Comparison of ENCODE assay signal across 22 mouse cellular contexts in the genomic region with DNA sequence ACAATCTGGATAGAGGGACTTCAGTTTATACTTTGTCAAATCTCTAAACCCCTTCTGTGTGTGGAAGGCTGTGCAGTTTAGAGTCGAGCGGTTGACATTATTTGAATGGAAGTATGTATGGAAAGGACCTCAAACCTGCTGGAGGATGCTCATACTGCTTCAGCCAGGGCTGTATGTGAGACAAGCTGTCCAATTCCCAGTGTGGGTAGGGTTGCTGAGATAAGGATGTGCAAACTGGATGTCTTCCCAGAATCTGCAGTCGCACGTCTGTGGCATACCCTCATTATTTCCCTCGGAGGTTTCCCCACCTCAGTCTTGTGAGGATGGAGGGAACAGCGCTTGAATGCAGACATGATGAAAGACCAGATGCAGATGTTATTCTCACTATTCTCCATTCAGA. TPM values are rescaled to one million over a fixed set of nuclear protein-coding genes. Genes with fewer than 3 reads are reported as not detected.
DNase-seq lines count a peak whose midpoint lies in the region; ATAC-seq and TF ChIP-seq lines count a peak whose summit lies in the region.
"Had no signal": no experiment of that assay in that cellular context is flagged by ENCODE, and none has a peak within 500 bp of the region (broad histone marks: within the 10 kb centered on the region; RNA-seq: fewer than 3 reads in every experiment).

No protein-coding gene starts in this region.

- H3K27me3 ChIP-seq in forebrain, embryonic 16.5 days (replicated peaks; ENCODE audit: control insufficient read depth, insufficient read depth, low read length), result no peaks in the 10 kb centered on the region
- no peaks in the 10 kb centered on the region for H3K27me3 ChIP-seq in forebrain, embryonic 11.5 days (ENCODE audit: control insufficient read depth, insufficient read depth, low read length)
- no peaks in the 10 kb centered on the region for H3K27me3 ChIP-seq in hindbrain, embryonic 16.5 days (replicated peaks; ENCODE audit: control insufficient read depth, insufficient read depth, low read length)
- H3K27me3 ChIP-seq in hindbrain, embryonic 14.5 days (ENCODE audit: control insufficient read depth, insufficient read depth, low read length), result no peaks in the 10 kb centered on the region
- no peaks in the 10 kb centered on the region for H3K27me3 ChIP-seq in midbrain, embryonic 11.5 days (ENCODE audit: control insufficient read depth, insufficient read depth, low read length)
- no peaks in the 10 kb centered on the region for H3K27me3 ChIP-seq in midbrain, embryonic 15.5 days (replicated peaks)
- H3K27me3 ChIP-seq: CH12.LX; embryonic facial prominence, embryonic 12.5 days; forebrain, embryonic 13.5 days; heart, embryonic 15.5 days; hindbrain, embryonic 15.5 days had no signal

- WGBS in forebrain, embryonic 16.5 days, result 60% methylated on average over 6 of the region's 6 CpGs
- 92% methylated on average over 6 of the region's 6 CpGs for WGBS in forebrain, embryonic 11.5 days
- WGBS in hindbrain, embryonic 16.5 days, result 53% methylated on average over 6 of the region's 6 CpGs
- WGBS in hindbrain, embryonic 14.5 days, result 75% methylated on average over 6 of the region's 6 CpGs
- WGBS in midbrain, embryonic 11.5 days, result 92% methylated on average over 6 of the region's 6 CpGs
- WGBS in midbrain, embryonic 15.5 days, result 77% methylated on average over 6 of the region's 6 CpGs

- no peak for TF ChIP-seq CTCF in brain, embryonic 14.5 days (IDR thresholded peaks at IDR 0.05; ENCODE audit: borderline replicate concordance, extremely low read depth, insufficient read depth, insufficient read length)

- TF ChIP-seq POLR2A in brain, embryonic 14.5 days (IDR thresholded peaks at IDR 0.05; ENCODE audit: borderline replicate concordance, extremely low read depth, insufficient read depth, insufficient read length, poor library complexity, severe bottlenecking), result no peak

- no peak overlapping the region for H3K4me3 ChIP-seq in forebrain, embryonic 16.5 days (replicated peaks; ENCODE audit: low read length)
- H3K4me3 ChIP-seq in forebrain, embryonic 11.5 days (ENCODE audit: low read depth, low read length), result no peak overlapping the region
- H3K4me3 ChIP-seq in hindbrain, embryonic 16.5 days (ENCODE audit: low read length), result no peak overlapping the region
- H3K4me3 ChIP-seq in hindbrain, embryonic 14.5 days (replicated peaks; ENCODE audit: low read length), result no peak overlapping the region
- H3K4me3 ChIP-seq in midbrain, embryonic 11.5 days (ENCODE audit: low read depth, low read length), result no peak overlapping the region
- no peak overlapping the region for H3K4me3 ChIP-seq in midbrain, embryonic 15.5 days
- H3K4me3 ChIP-seq: embryonic facial prominence, embryonic 12.5 days; forebrain, embryonic 13.5 days; heart, embryonic 15.5 days; hindbrain, embryonic 15.5 days had no signal

- H3K4me1 ChIP-seq in forebrain, embryonic 16.5 days (replicated peaks; ENCODE audit: control insufficient read depth, insufficient read depth, low read length), result no peaks in the 10 kb centered on the region
- no peaks in the 10 kb centered on the region for H3K4me1 ChIP-seq in forebrain, embryonic 11.5 days (replicated peaks; ENCODE audit: control insufficient read depth, insufficient read depth, low read length)
- H3K4me1 ChIP-seq in hindbrain, embryonic 16.5 days (ENCODE audit: control insufficient read depth, insufficient read depth, low read depth, low read length), result no peaks in the 10 kb centered on the region
- no peaks in the 10 kb centered on the region for H3K4me1 ChIP-seq in hindbrain, embryonic 14.5 days (replicated peaks; ENCODE audit: control insufficient read depth, insufficient read depth, low read length)
- no peaks in the 10 kb centered on the region for H3K4me1 ChIP-seq in midbrain, embryonic 11.5 days (ENCODE audit: control insufficient read depth, insufficient read depth, low read length)
- H3K4me1 ChIP-seq in midbrain, embryonic 15.5 days, result no peaks in the 10 kb centered on the region
- H3K4me1 ChIP-seq: embryonic facial prominence, embryonic 12.5 days; forebrain, embryonic 13.5 days; heart, embryonic 15.5 days had no signal

- H3K9ac ChIP-seq in forebrain, embryonic 16.5 days (replicated peaks; ENCODE audit: low read depth, low read length), result no peak overlapping the region
- no peak overlapping the region for H3K9ac ChIP-seq in forebrain, embryonic 11.5 days (ENCODE audit: low read length)
- no peak overlapping the region for H3K9ac ChIP-seq in hindbrain, embryonic 16.5 days (ENCODE audit: low read depth, low read length)
- no peak overlapping the region for H3K9ac ChIP-seq in hindbrain, embryonic 14.5 days
- H3K9ac ChIP-seq in midbrain, embryonic 11.5 days (ENCODE audit: low read length), result no peak overlapping the region
- H3K9ac ChIP-seq in midbrain, embryonic 15.5 days, result no peak overlapping the region
- H3K9ac ChIP-seq: embryonic facial prominence, embryonic 12.5 days; forebrain, embryonic 13.5 days; heart, embryonic 15.5 days; hindbrain, embryonic 15.5 days had no signal

- no peaks in the 10 kb centered on the region for H3K36me3 ChIP-seq in forebrain, embryonic 16.5 days (ENCODE audit: control insufficient read depth, insufficient read depth)
- no peaks in the 10 kb centered on the region for H3K36me3 ChIP-seq in forebrain, embryonic 11.5 days (ENCODE audit: control insufficient read depth, insufficient read depth, low read length)
- no peaks in the 10 kb centered on the region for H3K36me3 ChIP-seq in hindbrain, embryonic 16.5 days (ENCODE audit: control insufficient read depth, insufficient read depth, low read length)
- H3K36me3 ChIP-seq in hindbrain, embryonic 14.5 days (replicated peaks; ENCODE audit: control insufficient read depth, insufficient read depth), result no peaks in the 10 kb centered on the region
- no peaks in the 10 kb centered on the region for H3K36me3 ChIP-seq in midbrain, embryonic 11.5 days (ENCODE audit: control insufficient read depth, insufficient read depth, low read length)
- no peaks in the 10 kb centered on the region for H3K36me3 ChIP-seq in midbrain, embryonic 15.5 days (replicated peaks)
- H3K36me3 ChIP-seq: embryonic facial prominence, embryonic 12.5 days; heart, embryonic 15.5 days; hindbrain, embryonic 15.5 days had no signal

- ATAC-seq in forebrain, embryonic 16.5 days, result 0 out of 2 replicates have a peak, but pooled peaks have one; percentile 43
- no peak for ATAC-seq in forebrain, embryonic 11.5 days (replicated peaks; ENCODE audit: low FRiP score)
- ATAC-seq in hindbrain, embryonic 16.5 days, result peak; percentile 52; the same call in 1 of the 2 replicates
- ATAC-seq in hindbrain, embryonic 14.5 days (ENCODE audit: low FRiP score), result no peak
- no peak for ATAC-seq in midbrain, embryonic 11.5 days (ENCODE audit: low FRiP score)
- ATAC-seq in midbrain, embryonic 15.5 days (replicated peaks), result no peak
- ATAC-seq: activated CD4-positive, CD25-positive, alpha-beta regulatory T cell, adult 4 months; forebrain, embryonic 13.5 days; Patski had no signal

- no peak overlapping the region for H3K27ac ChIP-seq in forebrain, embryonic 16.5 days (ENCODE audit: low read length)
- no peak overlapping the region for H3K27ac ChIP-seq in forebrain, embryonic 11.5 days (ENCODE audit: low read depth, low read length)
- H3K27ac ChIP-seq in hindbrain, embryonic 16.5 days (ENCODE audit: low read depth, low read length), result no peak overlapping the region
- H3K27ac ChIP-seq in hindbrain, embryonic 14.5 days, result no peak overlapping the region
- no peak overlapping the region for H3K27ac ChIP-seq in midbrain, embryonic 11.5 days (ENCODE audit: low read depth, low read length)
- no peak overlapping the region for H3K27ac ChIP-seq in midbrain, embryonic 15.5 days
- H3K27ac ChIP-seq: embryonic facial prominence, embryonic 12.5 days; forebrain, embryonic 13.5 days; heart, embryonic 15.5 days; hindbrain, embryonic 15.5 days had no signal

- H3K9me3 ChIP-seq in forebrain, embryonic 16.5 days (ENCODE audit: control insufficient read depth, low read length), result no peaks in the 10 kb centered on the region
- no peaks in the 10 kb centered on the region for H3K9me3 ChIP-seq in forebrain, embryonic 11.5 days (ENCODE audit: control insufficient read depth, low read length)
- H3K9me3 ChIP-seq in hindbrain, embryonic 16.5 days (ENCODE audit: control insufficient read depth, low read length), result no peaks in the 10 kb centered on the region
- H3K9me3 ChIP-seq in hindbrain, embryonic 14.5 days (ENCODE audit: control insufficient read depth, low read length), result no peaks in the 10 kb centered on the region
- H3K9me3 ChIP-seq in midbrain, embryonic 11.5 days (ENCODE audit: control insufficient read depth, low read length), result no peaks in the 10 kb centered on the region
- no peaks in the 10 kb centered on the region for H3K9me3 ChIP-seq in midbrain, embryonic 15.5 days
- H3K9me3 ChIP-seq: embryonic facial prominence, embryonic 12.5 days; forebrain, embryonic 13.5 days; heart, embryonic 15.5 days; hindbrain, embryonic 15.5 days had no signal

- H3K4me2 ChIP-seq in forebrain, embryonic 16.5 days (ENCODE audit: low read length), result no peak overlapping the region
- no peak overlapping the region for H3K4me2 ChIP-seq in forebrain, embryonic 11.5 days (ENCODE audit: low read depth, low read length, severe bottlenecking)
- no peak overlapping the region for H3K4me2 ChIP-seq in hindbrain, embryonic 16.5 days (ENCODE audit: low read length)
- no peak overlapping the region for H3K4me2 ChIP-seq in hindbrain, embryonic 14.5 days (replicated peaks)
- no peak overlapping the region for H3K4me2 ChIP-seq in midbrain, embryonic 11.5 days
- H3K4me2 ChIP-seq in midbrain, embryonic 15.5 days, result no peak overlapping the region
- H3K4me2 ChIP-seq: embryonic facial prominence, embryonic 12.5 days; forebrain, embryonic 13.5 days; heart, embryonic 11.5 days; heart, embryonic 15.5 days; hindbrain, embryonic 15.5 days had no signal

- no peak for DNase-seq in forebrain, embryonic 11.5 days (ENCODE audit: low spot score)
- DNase-seq in hindbrain, embryonic 14.5 days (ENCODE audit: low spot score), result no peak
- DNase-seq in midbrain, embryonic 11.5 days (ENCODE audit: low spot score, missing footprints), result peak; percentile 44
- peak; percentile 54 for DNase-seq in brain, embryonic 14.5 days (ENCODE audit: low read depth)
- DNase-seq: adrenal gland, postnatal 14 days; cerebellum, adult 2 months; cerebellum, postnatal 25 days; gastrocnemius, postnatal 36 days; heart, adult 18-20 months; heart, postnatal 14 days; kidney, adult 11 months had no signal

RNA-seq across cellular contexts. Expression of a gene that starts 34.8 kb away (rescaled TPM):
- polyA plus RNA-seq in forebrain, embryonic 16.5 days (2015; fragmentation: Nextera tagmentation; extraction: Ambion mirVana), result 1.8 and 3.5 TPM in 2 replicates
- polyA plus RNA-seq in forebrain, embryonic 11.5 days (2014; fragmentation: Nextera tagmentation; extraction: Ambion mirVana), result not detected in 2 replicates
- 5.2 and 6.6 TPM in 2 replicates for polyA plus RNA-seq in hindbrain, embryonic 16.5 days (2015; fragmentation: Nextera tagmentation; extraction: Ambion mirVana)
- 3.8 and 4.9 TPM in 2 replicates for polyA plus RNA-seq in hindbrain, embryonic 14.5 days (2014; fragmentation: Nextera tagmentation; extraction: Ambion mirVana)
- 0.10 and 0.11 TPM in 2 replicates for polyA plus RNA-seq in midbrain, embryonic 11.5 days (2014; fragmentation: Nextera tagmentation; extraction: Ambion mirVana)
- 4.8 and 5.7 TPM in 2 replicates for polyA plus RNA-seq in midbrain, embryonic 15.5 days (2015; fragmentation: Nextera tagmentation; extraction: Ambion mirVana)
- polyA plus RNA-seq in brain, embryonic 14.5 days (2012; rRNA removed), result 1.6 and 1.8 TPM in 2 replicates
- polyA plus RNA-seq: activated CD4-positive, CD25-positive, alpha-beta regulatory T cell, adult 4 months; heart, embryonic 11.5 days; heart, embryonic 15.5 days had no signal

Comparison
In these comparisons a context has a peak if more than half of its experiments do, and no peak if none do; other contexts are left out.
1. ATAC-seq: peak in forebrain, embryonic 16.5 days (single experiment) and hindbrain, embryonic 16.5 days (single experiment); none in forebrain, embryonic 11.5 days (single experiment), hindbrain, embryonic 14.5 days (single experiment), midbrain, embryonic 11.5 days (single experiment) and midbrain, embryonic 15.5 days (single experiment).
2. DNase-seq: peak in midbrain, embryonic 11.5 days (single experiment) and brain, embryonic 14.5 days (single experiment); none in forebrain, embryonic 11.5 days (single experiment) and hindbrain, embryonic 14.5 days (single experiment).